Mouse (Mus musculus): ENCODE results near the gene Zfp536. TPM values are rescaled to one million over a fixed set of nuclear protein-coding genes. Genes with fewer than 3 reads are reported as not detected.

Zfp536 gene
- polyA plus RNA-seq, 1 experiment, result not detected

DNA sequence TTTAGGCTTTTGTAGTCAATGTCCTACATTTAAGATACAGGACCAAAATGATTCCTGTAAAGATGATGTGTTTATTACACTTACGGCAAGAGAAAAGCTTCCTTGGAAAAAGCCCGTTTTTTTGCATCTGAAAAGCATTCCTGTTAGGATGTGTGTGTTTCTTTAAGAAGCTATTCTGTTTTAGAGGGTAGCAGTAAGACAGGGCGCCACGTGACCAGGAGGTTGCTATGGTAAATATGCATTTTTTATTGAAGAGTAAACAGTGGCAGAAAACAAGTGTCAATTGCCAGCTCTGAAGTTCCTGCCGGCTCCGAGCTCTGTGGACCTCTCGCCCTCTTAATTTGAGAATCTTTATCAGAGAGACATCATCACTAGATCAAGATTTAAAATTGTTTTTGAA is 267.9 kb downstream of the Zfp536 start:
- no peak overlapping the region for H3K4me3 ChIP-seq
- no peak overlapping the region for H3ac ChIP-seq (ENCODE audit: control insufficient read depth, insufficient read length)
- peaks cover 4% of the 10 kb centered on the region for H3K27me3 ChIP-seq (ENCODE audit: control insufficient read depth, insufficient read depth, insufficient read length)
- H3K79me2 ChIP-seq (ENCODE audit: control insufficient read depth, insufficient read depth), result no peaks in the 10 kb centered on the region
- TF ChIP-seq MYOG (IDR thresholded peaks at IDR 0.05; ENCODE audit: control insufficient read depth in 1 of 3, insufficient read depth in 1 of 3, insufficient read length in 2 of 3, low read depth in 2 of 3) (no peak), MYOD1 (IDR thresholded peaks at IDR 0.05; ENCODE audit: control insufficient read depth in 1 of 3, insufficient read length in 2 of 3, low read depth in 2 of 3) (no peak), POLR2A (IDR thresholded peaks at IDR 0.05; ENCODE audit: insufficient read length, low read depth) (no peak), SRF (IDR thresholded peaks at IDR 0.05; ENCODE audit: control insufficient read depth, insufficient read length, low read depth) (no peak), E2F4 (IDR thresholded peaks at IDR 0.05; ENCODE audit: insufficient read depth) (no peak), CEBPB (IDR thresholded peaks at IDR 0.05; ENCODE audit: insufficient read depth, poor library complexity, severe bottlenecking) (no peak), REST (IDR thresholded peaks at IDR 0.05; ENCODE audit: insufficient read depth, insufficient read length) (no peak)
- no peaks in the 10 kb centered on the region for H3K36me3 ChIP-seq (ENCODE audit: control insufficient read depth, insufficient read depth)
- no peak overlapping the region for H3K4me2 ChIP-seq (ENCODE audit: low read depth)

DNA sequence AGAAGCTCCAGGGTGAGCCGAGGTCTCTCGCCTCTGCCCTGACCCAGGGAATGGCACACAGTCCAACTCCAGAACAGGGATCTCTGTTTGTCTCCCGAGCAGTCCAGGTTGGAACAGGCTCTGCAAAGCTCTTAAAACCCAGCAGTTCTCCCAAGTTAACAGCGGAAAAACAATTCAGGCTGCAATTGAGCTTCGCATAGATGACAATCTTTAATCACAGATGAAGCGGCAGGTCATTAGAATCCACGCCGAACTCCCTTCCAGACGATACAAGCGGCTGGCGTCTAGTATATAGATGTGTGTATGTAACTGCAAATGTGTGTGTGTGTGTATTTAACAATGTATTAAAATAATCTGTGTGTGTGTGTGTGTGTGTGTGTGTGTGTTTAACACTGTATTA is 268.3 kb downstream of the Zfp536 start:
- Histone ChIP-seq H3K4me2 (ENCODE audit: low read depth) (no peak overlapping the region), H3ac (ENCODE audit: control insufficient read depth, insufficient read length) (no peak overlapping the region), H3K36me3 (ENCODE audit: control insufficient read depth, insufficient read depth) (no peaks in the 10 kb centered on the region), H3K79me2 (ENCODE audit: control insufficient read depth, insufficient read depth) (no peaks in the 10 kb centered on the region), H3K27me3 (ENCODE audit: control insufficient read depth, insufficient read depth, insufficient read length) (peaks cover 4% of the 10 kb centered on the region), H3K4me3 (no peak overlapping the region)
- TF ChIP-seq TCF12 (IDR thresholded peaks at IDR 0.05; ENCODE audit: insufficient read depth, poor library complexity, severe bottlenecking) (no peak), USF1 (IDR thresholded peaks at IDR 0.05; ENCODE audit: low read depth) (no peak), E2F4 (IDR thresholded peaks at IDR 0.05; ENCODE audit: insufficient read depth) (no peak), CEBPB (IDR thresholded peaks at IDR 0.05; ENCODE audit: insufficient read depth, poor library complexity, severe bottlenecking) (no peak), MAX (IDR thresholded peaks at IDR 0.05; ENCODE audit: low read depth) (no peak), POLR2AphosphoS2 (IDR thresholded peaks at IDR 0.05; ENCODE audit: insufficient read length, low read depth) (no peak), SRF (IDR thresholded peaks at IDR 0.05; ENCODE audit: control insufficient read depth, insufficient read length, low read depth) (no peak), REST (IDR thresholded peaks at IDR 0.05; ENCODE audit: insufficient read depth, insufficient read length) (no peak), TCF3 (IDR thresholded peaks at IDR 0.05; ENCODE audit: insufficient read length, low read depth) (no peak), MYOD1 (IDR thresholded peaks at IDR 0.05; ENCODE audit: control insufficient read depth in 1 of 3, insufficient read length in 2 of 3, low read depth in 2 of 3) (no peak), POLR2A (IDR thresholded peaks at IDR 0.05; ENCODE audit: insufficient read length, low read depth) (no peak), MYOG (IDR thresholded peaks at IDR 0.05; ENCODE audit: control insufficient read depth in 1 of 3, insufficient read depth in 1 of 3, insufficient read length in 2 of 3, low read depth in 2 of 3) (no peak)

DNA sequence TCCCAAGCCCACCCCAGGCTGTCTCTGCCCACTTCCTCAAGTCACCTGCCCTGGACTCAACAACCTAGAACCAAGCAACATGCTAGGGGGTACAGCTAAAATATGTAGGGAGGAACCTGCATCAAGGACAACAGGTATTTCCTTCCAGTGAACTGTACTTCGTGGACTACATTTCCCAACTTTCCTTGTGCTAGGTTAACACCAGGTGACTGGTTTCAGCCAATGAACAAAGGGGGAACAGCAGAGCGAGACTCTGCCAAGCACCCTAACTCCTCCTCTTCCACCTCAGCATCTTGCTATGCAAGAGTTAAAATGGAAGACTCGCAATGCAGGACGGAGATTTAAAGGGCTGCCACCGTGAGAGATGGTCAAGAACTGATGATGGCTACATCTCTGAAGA is 274.6 kb downstream of the Zfp536 start:
- Histone ChIP-seq H3K36me3 (ENCODE audit: control insufficient read depth, insufficient read depth) (no peaks in the 10 kb centered on the region), H3ac (ENCODE audit: control insufficient read depth, insufficient read length) (no peak overlapping the region), H3K4me2 (ENCODE audit: low read depth) (no peak overlapping the region), H3K4me3 (no peak overlapping the region), H3K27me3 (ENCODE audit: control insufficient read depth, insufficient read depth, insufficient read length) (no peaks in the 10 kb centered on the region), H3K79me2 (ENCODE audit: control insufficient read depth, insufficient read depth) (no peaks in the 10 kb centered on the region)
- TF ChIP-seq MAX (IDR thresholded peaks at IDR 0.05; ENCODE audit: low read depth) (no peak), TCF12 (IDR thresholded peaks at IDR 0.05; ENCODE audit: insufficient read depth, poor library complexity, severe bottlenecking) (no peak), POLR2AphosphoS2 (IDR thresholded peaks at IDR 0.05; ENCODE audit: insufficient read length, low read depth) (no peak), REST (IDR thresholded peaks at IDR 0.05; ENCODE audit: insufficient read depth, insufficient read length) (no peak), CEBPB (IDR thresholded peaks at IDR 0.05; ENCODE audit: insufficient read depth, poor library complexity, severe bottlenecking) (no peak), USF1 (IDR thresholded peaks at IDR 0.05; ENCODE audit: low read depth) (no peak), E2F4 (IDR thresholded peaks at IDR 0.05; ENCODE audit: insufficient read depth) (no peak), SRF (IDR thresholded peaks at IDR 0.05; ENCODE audit: control insufficient read depth, insufficient read length, low read depth) (no peak), TCF3 (IDR thresholded peaks at IDR 0.05; ENCODE audit: insufficient read length, low read depth) (no peak), MYOD1 (IDR thresholded peaks at IDR 0.05; ENCODE audit: control insufficient read depth in 1 of 3, insufficient read length in 2 of 3, low read depth in 2 of 3) (no peak), MYOG (IDR thresholded peaks at IDR 0.05; ENCODE audit: control insufficient read depth in 1 of 3, insufficient read depth in 1 of 3, insufficient read length in 2 of 3, low read depth in 2 of 3) (no peak), POLR2A (IDR thresholded peaks at IDR 0.05; ENCODE audit: insufficient read length, low read depth) (no peak)

DNA sequence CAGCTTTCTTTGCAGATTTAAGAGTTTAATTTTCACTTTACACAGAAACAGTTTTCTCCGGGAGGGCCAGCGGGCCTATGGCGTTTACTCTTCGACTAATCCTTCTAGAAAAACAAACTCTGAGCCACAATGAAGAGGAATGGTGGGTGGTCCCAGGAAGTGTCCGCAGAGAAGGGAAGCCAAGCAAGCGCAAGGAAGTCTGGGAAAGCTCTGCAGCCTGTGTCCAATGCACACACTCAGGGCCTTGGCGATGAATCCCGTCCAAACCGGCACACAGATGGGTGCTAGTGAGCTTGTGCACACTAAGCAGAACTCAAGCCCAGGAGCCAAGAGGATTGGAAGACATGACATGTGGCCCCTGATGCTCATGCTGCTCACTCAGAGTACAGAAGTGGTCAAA is 276.9 kb downstream of the Zfp536 start:
- TF ChIP-seq TCF3 (IDR thresholded peaks at IDR 0.05; ENCODE audit: insufficient read length, low read depth), result no peak
- no peak for TF ChIP-seq MYOG (IDR thresholded peaks at IDR 0.05; ENCODE audit: control insufficient read depth in 1 of 3, insufficient read depth in 1 of 3, insufficient read length in 2 of 3, low read depth in 2 of 3)
- no peak for TF ChIP-seq MYOD1 (IDR thresholded peaks at IDR 0.05; ENCODE audit: control insufficient read depth in 1 of 3, insufficient read length in 2 of 3, low read depth in 2 of 3)
- TF ChIP-seq MAX (IDR thresholded peaks at IDR 0.05; ENCODE audit: low read depth), result no peak
- TF ChIP-seq POLR2AphosphoS2 (IDR thresholded peaks at IDR 0.05; ENCODE audit: insufficient read length, low read depth), result no peak
- no peak for TF ChIP-seq POLR2A (IDR thresholded peaks at IDR 0.05; ENCODE audit: insufficient read length, low read depth)
- no peak for TF ChIP-seq E2F4 (IDR thresholded peaks at IDR 0.05; ENCODE audit: insufficient read depth)
- no peak for TF ChIP-seq REST (IDR thresholded peaks at IDR 0.05; ENCODE audit: insufficient read depth, insufficient read length)
- no peak for TF ChIP-seq TCF12 (IDR thresholded peaks at IDR 0.05; ENCODE audit: insufficient read depth, poor library complexity, severe bottlenecking)
- no peak for TF ChIP-seq SRF (IDR thresholded peaks at IDR 0.05; ENCODE audit: control insufficient read depth, insufficient read length, low read depth)
- no peak for TF ChIP-seq CEBPB (IDR thresholded peaks at IDR 0.05; ENCODE audit: insufficient read depth, poor library complexity, severe bottlenecking)
- TF ChIP-seq USF1 (IDR thresholded peaks at IDR 0.05; ENCODE audit: low read depth), result no peak
- H3K36me3 ChIP-seq (ENCODE audit: control insufficient read depth, insufficient read depth), result no peaks in the 10 kb centered on the region
- H3K79me2 ChIP-seq (ENCODE audit: control insufficient read depth, insufficient read depth), result no peaks in the 10 kb centered on the region
- H3K27me3 ChIP-seq (ENCODE audit: control insufficient read depth, insufficient read depth, insufficient read length), result no peaks in the 10 kb centered on the region
- H3ac ChIP-seq (ENCODE audit: control insufficient read depth, insufficient read length), result no peak overlapping the region
- H3K4me3 ChIP-seq, result no peak overlapping the region
- no peak overlapping the region for H3K4me2 ChIP-seq (ENCODE audit: low read depth)
